Mouse (Mus musculus) embryonic fibroblast, embryonic 13.5 days (primary cell): ENCODE data around the gene Mgat3.

Experiments used
- CTCF ChIP-seq: IDR thresholded peaks from 2 replicates; pipeline ENCODE4 v1.5.1; 2011; ENCODE audit warnings: mild to moderate bottlenecking, control low read depth, low read length, moderate library complexity, borderline replicate concordance; ENCODE audit not compliant: insufficient read depth
- POLR2A ChIP-seq: IDR thresholded peaks from 2 replicates; pipeline ENCODE4 v1.6.1; 2011; ENCODE audit warnings: low read depth, mild to moderate bottlenecking, control low read depth, low read length, moderate library complexity

- no peak for TF ChIP-seq CTCF
- TF ChIP-seq POLR2A = no peak
Observed at GRCm38 (mm10) chr15:80216480-80216820, 42.9 kb downstream of the Mgat3 start.
